Mouse (Mus musculus) A20 (cell line): ENCODE data around the gene Stoml1.
"Not testable (repeated sequence)": the region's sequence is repeated elsewhere in the genome, so short reads cannot be mapped to it uniquely, and the experiment has no call there.

Source experiments
- DNase-seq: peaks from one replicate; pipeline ENCODE4 v3.0.0-alpha.2; 2011; ENCODE audit warnings: low read depth, low spot score

Gene Stoml1

DNA sequence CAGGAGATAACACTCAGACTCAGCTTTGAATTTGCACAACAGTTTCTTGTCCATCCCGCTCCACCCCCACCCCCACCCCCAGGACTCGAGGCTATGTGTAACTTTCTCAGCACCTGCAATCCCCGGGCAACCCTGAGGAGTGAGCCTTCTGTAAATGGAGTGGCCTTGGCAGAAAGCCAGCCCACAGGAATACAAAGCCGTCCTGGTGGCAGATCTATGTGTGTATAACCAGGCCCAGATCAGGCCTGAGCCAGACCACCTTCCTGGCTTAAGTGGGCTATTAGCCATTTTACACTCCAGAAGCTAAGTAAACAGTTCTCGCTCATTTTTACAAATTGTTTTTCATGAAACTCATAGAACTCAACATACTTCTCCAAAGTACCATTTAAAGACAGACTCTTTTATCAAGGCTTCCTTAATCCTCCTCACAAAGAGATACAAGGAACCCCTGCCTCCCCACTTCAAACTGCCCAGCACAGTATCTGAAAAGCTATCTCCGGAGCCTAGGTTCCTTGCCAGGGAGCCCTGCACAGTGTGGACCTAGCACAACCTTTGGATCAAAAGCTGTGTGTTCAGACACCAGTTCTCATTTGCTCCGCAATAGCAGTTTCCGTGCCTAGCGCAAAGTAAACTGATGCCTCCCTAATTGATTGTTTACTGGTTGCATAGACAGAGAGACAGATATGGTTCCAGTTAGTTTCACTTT, 11.0 kb upstream of the Stoml1 start:
- DNase-seq: no peak

DNA sequence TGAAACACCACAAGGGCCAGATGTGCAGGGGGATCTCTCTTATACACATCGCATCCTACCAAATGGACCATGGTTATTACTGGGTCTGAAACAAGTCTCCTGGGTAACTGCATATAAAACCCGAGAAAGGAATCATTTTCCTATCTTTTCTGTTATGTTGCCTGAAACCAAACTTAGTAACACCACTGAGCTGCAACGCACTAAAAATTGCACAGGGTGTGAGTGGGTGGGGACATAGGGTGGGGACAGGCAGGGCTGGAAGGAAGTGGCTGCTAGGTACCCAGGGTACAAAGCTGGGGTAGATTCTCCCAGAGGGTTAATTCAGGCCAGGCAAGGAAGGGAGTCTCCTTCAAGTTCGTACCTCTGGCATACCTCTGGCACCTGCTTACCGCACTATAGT, 10.3 kb upstream of the Stoml1 start:
- no peak for DNase-seq

DNA sequence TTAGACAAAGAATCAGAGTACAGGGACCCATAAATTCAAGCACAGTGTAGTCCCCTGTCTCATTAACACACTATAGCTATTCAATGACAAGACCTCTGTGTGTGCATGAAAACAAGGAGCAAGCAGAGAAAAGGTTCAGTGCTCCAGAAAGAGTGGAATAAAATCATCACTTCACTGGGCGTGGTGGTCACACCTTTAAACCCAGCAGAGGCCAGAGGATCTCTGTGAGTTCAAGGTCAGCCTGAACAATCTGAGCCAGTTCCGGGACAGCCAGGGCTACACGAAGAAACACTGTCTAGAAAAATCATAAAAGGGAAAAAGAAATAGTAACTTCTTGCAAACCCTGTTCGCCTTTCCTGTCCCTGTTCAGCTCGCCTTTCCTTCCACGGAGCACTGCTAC, 9.3 kb upstream of the Stoml1 start:
- no peak for DNase-seq

DNA sequence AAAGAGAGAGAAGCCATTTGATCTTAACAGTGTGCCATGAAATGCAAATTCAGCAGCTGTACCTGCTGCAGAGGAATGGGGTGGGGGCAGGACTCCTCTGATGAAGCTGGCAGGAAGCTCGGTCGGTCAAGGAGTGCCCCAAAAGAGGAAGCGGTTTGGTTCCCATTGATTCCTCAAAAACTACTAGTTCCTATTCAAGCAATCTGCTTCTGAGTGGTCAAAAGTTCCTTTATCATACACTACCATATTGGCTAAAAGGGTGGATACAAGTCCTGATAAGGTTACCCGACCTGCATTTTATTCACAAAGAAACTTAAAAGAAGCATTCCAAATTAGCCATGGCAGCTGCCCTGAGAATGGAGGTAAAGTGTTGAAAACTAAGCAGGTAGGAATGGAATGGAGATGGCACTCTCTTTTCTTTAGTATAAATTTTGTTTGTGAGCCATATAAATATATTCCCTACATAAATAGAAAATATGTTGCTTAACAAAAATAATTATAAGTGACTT, 6.8 kb upstream of the Stoml1 start:
- DNase-seq: peak; percentile 61

DNA sequence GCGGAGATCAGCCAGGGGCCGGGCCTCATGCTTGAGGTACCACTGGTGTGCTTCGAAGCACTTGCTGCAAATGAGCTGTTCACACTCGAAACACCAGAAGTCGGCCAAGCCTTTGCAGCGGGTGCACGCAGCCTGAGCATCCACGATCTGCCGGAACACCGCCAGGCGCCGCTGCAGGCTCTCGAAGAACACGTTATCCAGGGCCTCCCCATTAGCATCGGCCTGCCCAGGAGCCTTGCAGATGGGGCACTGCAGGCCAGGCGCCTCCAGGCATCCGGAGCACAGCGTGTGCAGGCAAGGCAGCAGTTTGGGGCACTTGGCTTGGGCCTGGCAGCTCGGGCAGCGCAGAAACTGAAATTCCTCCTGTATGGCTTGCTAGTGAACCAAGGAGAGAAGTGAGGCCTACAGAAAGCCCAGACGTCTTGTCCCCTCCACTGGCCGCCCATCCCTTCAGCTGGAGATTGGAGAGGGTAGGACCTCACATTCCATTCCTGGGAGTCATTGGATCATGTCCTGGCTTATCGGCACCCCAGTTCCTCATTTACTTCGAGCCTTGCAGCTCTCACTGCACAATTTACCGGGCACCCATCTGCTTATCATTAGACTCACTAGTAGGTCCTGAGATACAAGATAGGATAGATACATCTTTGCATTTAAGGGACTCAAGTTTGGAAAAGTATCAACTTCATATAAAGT, 5.8 kb upstream of the Stoml1 start:
- no peak for DNase-seq

DNA sequence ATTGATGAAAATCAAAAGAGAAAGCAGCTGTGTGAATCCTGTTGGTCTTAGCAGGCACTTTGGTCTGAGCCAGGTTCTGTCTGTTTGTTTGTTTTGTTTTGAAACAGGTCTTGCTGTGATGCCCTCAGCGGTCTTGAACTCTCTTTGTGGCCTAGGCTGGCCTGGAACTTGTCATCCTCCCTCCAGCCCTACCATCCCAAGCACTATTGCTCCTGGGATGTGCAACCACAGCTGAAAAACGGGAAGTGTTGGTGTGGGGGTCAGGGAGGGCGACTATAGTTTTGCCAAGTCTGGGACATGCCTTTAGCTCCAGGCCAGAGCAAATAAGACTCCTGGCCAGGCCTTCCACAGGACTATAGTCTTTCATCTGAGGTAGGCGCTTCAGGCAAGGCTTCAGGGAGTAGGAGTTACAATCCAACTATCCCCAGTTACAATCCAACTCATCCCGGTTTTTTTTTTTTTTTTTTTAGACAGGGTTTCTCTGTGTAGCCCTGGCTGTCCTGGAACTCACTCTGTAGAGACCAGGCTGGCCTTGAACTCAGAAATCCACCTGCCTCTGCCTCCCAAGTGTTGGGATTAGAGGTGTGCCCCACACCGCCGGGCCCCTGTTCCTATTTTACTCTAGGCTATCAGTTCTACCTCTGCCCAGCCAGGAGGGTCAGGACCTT, 4.1 kb upstream of the Stoml1 start:
- peak; percentile 36 for DNase-seq

DNA sequence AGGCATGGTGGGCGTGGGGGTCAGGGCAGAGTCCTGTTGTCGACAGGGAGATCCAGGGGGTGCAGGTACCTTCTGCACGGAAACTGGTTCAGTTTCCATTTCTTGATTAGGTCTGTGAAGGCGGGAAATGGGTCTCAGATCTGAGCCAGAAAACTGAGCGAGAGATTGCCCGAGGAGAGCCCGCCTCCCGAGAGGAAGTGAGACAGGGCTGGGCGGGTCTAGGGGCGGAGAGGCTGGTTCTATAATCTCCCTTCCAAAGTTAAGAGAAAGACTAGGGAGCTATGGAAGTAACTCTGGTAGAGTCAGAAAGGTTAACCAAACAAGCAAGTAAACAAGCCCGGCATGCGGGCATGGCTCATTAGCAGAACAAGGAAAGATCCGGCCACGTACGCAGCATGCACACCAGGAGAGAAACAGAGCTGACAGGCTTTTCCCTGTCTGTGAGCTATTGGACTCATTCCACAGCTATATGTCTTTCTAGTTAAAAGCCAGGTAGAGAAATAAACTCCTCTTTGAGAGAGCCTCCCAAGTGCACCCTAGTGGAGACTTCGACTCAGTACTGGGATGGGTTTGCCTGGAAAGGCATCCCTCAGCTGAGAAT, 3.3 kb upstream of the Stoml1 start, which contains the start of gene Pml:
Gene Pml (minus strand): TSS at position 195 of the 601 bp plus-strand sequence.
- peak; percentile 77 for DNase-seq

DNA sequence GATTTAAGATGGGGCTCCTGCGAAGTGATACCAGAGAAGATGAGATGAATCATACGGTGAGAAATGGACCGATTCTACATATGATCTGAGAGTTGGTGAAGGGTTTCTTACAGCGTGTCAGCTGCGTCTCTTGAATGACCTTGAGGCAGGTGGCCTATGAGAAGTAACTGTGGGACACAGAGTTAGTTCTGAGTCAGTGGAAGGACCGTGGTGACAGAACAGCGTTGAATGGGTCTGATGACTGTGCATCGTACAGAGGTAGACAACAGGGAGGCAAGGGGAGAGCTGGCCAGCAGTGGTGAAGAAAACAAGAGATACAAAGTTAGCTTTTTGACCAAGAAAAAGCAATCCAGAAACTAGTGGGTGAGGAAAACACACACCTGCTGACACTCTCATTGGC, 2.6 kb upstream of the Stoml1 start:
- DNase-seq: peak; percentile 59

DNA sequence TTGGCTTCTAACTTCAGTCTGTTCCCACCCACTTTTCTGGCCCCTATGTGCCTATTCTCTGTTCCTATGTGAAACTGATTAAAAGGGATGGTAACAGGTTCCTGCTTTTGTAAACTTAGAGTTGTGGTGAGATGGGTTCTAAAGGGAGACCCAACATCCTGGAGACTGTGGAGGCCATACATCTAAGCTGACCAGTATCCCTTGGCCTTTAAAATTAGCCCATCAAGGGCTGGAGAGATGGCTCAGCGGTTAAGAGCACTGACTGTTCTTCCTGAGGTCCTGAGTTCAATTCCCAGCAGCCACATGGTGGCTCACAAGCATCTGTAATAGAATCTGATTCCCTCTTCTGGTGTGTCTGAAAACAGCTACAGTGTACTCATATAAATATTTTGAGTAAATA, 2.2 kb upstream of the Stoml1 start:
- not testable (repeated sequence) for DNase-seq

DNA sequence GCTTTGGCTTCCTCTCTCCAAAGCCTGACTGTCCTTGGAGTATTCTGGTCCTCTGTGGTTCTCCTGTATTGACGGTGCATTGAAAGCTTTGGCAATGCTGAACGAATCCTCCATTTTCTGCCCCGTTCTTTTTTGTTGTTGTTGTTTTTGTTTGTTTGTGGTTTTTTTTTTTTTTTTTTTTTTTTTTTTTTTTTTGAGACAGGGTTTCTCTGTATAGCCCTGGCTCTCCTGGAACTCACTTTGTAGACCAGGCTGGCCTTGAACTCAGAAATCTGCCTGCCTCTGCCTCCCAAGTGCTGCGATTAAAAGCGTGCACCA, 800 bp downstream of the Stoml1 start:
- DNase-seq: not testable (repeated sequence)

DNA sequence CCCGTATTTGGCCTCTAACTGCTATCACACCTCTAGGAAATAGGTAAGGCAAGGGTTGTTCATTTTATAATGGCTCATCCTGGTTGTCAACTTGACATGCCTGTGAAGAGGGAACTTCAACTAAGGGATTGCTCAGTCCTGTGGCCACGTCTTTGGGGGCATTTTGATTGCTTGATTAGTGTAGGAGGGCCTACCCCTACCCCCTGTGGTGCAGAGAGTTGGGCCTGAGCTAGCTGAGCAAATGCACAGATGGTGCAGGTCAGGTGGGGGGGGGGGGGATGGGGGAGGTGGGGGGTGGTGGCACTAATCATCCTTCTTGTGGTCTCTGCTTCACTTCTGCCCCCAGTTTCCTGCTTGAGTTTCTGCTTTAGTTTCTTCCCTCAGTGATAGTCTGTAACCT, 2.1 kb downstream of the Stoml1 start:
- DNase-seq: peak; percentile 60

DNA sequence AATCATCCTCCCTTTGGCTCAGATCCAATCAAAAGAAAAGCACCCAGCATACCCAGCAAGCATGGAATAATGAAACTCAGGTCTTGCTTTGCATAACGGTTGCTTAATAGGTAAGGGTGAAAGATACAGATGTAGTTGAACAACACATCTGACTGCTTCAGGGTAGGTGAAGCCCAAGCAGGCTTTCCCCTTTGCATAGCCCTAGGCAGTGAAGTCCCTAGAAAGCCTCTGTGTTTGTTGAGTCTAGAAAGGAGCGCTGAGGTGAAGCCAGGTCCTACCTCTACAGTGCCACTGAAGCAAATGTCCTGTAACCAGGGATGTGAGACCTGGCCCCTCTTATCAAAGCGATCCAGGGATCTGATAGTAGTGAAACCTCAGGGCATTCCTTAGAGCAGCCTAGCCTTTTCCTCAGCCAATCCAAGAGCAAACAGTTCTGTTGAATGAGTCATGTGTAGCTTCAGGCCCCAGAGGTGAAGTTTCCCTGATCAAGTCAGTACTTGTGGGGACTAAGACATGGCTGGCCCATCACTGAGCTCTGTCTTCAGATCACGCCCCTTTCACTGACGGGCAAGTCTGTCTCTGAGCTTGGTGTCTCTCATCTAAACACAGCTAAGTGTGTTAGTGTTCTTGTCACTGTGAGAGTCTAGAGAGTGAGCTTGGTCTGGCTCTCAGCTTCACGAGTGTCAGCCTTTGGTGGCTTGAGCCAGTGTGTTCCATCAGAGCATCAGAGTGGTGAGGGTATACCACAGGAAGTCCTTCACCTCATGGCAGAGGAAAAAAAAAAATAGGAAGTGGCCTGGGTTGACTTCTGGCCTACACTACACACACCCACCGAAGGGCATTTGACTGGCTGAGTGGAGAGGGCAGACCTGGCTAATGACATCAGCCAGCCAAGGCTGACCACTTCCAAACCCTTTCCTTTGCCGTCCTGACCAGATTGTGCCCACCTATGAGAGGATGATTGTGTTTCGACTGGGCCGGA, 3.0 kb downstream of the Stoml1 start:
- DNase-seq: peak; percentile 57

DNA sequence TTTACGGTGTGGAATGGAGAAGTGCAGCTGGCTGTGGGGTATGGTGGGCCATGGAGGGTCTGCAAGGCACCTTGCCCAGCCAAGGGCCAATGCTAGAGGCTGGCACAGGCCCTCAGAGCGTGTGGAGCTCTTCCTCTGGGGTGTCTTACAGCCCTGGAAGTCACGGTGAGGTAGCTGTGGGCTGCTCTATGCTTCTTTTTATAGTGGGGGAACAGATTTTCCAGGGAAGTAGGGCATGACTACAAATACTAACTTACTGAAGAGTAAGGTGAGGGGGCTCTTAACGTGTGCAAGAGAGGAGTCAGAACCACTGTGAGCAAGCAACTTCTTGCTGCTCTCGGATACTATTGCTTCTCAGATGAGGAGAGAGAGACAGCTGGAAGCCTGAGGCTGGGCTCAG, 9.5 kb downstream of the Stoml1 start:
- no peak for DNase-seq

DNA sequence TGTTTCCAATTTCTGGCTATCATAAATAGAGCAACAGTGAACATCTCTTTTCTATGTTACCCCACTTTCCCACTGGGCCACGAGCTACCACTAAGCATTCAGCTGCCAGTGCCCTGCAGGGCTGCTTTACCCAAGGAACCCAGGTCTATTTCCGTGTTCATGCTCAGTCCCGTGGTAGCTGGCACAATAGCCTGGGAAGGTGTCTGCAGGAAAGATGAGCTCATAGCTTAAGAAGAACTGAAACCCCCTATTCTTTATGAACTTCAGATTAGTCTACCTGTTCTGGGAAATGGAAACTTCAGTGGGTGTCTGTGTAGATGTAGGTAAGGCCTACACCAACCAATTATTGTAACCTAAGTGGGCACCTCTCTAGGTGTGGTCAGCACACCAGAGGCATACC, 12.4 kb downstream of the Stoml1 start:
- no peak for DNase-seq

DNA sequence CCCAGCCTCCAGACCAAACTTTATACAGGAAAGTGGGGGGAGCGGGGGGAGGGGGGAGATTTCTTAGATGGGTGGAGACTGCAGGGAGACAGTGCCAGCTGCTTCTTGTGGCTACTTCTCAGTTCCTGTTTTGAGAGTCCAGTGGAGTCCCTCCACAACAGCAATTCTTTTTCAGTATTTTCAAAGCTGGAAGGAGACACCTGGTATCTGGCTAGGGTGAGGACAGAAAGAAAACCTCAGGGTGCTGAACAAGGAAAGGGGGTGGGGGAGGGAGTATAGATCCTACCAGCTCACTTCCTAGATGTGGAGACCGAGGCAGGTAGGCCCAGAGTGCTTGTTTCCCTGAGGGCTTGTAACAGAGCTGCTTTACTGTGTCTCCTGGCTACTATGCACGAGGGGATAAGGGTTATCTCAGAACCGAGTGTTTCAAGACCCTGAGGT, 13.6 kb downstream of the Stoml1 start:
- peak; percentile 87 for DNase-seq

DNA sequence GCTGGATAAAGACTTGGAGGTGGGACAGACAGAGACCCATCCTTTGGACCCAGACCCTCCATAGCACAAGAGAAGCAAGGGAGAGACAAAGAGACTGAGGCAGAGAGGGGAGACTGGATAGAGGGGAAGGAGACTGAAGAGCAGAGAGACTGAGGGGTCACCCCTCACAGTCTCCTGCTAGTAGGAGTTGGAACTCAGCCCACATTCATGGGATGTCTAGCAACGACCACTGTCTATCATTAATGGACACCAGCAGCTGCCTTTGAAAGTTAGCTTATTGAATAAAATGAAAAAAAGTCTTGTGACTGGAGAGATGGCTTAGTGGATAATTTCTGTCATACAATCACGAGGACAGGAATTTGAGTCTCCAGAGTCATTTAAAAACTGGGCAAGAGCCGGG, 14.1 kb downstream of the Stoml1 start:
- no peak for DNase-seq

DNA sequence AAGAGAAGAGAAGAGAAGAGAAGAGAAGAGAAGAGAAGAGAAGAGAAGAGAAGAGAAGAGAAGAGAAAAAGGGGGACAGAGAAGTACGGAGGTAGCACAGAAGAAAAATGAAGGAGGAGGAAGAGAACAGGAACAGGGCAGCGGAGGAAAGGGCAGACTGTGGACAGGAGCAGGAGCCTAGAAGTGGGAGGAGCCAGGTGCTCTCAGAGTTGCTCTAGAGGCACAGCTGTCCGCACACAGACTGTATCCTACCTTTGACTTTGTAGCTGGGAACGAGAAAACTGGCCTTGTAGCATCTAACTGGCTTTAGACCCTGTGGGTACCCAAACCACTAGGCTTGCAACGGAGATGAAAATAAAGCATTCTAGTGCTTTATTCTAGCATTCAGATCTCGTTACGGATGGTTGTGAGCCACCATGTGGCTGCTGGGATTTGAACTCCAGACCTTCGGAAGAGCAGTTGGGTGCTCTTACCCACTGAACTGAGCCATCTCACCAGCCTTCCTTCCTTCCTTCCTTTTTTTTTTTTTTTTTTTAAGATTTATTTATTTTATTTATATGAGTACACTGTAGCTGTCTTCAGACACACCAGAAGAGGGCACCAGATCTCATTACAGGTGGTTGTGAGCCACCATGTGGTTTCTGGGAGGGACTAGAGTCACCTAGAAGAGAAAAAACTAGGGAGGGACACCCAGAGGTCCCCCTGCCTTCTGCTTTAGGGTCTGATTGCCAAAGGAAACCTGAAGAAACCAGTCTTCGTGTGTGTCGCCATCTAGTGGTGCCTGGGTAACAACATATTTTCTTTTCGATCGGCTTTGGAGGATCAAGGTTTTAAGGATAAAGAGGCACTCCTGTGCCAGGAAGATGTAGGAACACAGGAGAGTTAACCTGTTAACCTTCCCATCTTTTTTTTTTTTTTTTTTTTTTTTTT, 15.7 kb downstream of the Stoml1 start:
- peak; percentile 82 for DNase-seq

DNA sequence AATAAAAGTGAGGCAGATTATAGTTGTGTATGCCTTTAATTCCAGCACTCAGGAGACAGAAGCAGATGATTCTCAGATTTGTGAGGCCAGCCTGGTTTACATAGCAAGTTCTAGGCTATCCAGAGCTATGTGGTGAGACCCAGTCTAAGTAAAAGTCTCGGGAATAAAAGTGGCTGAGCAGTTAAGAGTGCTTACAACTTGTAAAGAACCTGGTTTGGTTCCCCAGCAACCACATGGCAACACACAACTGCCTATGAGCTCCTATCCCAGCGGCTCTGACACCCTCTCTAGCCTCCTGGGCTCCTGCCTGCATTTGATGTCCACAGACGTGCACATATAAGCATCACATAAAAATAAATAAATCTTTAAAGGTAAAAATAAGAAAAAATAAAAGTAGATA, 17.1 kb downstream of the Stoml1 start:
- DNase-seq: no peak

DNA sequence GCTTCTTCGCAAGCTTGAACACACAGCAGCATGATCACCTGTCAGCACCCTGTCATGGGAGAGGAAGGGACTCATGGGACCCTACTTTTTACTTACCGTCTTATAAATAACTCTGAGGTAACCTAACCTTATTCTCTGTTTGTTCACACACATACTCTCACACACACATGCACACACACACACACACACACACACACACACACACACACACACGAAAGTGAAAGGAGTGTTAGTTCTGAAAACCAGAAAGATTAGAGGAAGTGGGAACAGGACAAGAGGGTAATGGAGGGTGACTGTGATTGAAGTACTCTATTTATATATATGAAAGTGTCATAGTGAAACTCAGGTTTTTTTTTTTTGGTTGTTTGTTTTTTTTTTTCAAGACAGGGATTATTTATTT, 18.1 kb downstream of the Stoml1 start:
- peak; percentile 87 for DNase-seq

DNA sequence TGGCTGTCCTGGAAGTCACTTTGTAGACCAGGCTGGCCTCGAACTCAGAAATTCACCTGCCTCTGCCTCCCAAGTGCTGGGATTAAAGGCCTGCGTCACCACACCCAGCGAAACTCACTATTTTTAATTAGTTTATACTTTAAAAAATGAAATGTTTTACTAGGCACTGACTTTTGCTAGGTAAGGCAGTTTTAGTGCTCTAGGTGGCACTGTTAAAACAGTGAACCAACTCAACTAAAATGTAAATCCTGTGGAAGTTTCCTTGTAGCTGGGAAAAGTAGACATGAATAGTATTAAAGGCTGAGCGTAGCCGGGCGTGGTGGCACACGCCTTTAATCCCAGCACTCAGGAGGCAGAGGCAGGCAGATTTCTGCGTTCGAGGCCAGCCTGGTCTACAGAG, 18.6 kb downstream of the Stoml1 start:
- peak; percentile 71 for DNase-seq
